Mouse (Mus musculus) common myeloid progenitor, adult 5-6 weeks (primary cell): Measurements from ENCODE around the gene Ell2. TPM values are rescaled to one million over a fixed set of nuclear protein-coding genes. Genes with fewer than 3 reads are reported as not detected.
"Not testable (repeated sequence)": the region's sequence is repeated elsewhere in the genome, so short reads cannot be mapped to it uniquely, and the experiment has no call there.

ENCODE experiments used
- ATAC-seq: replicated peaks from 2 replicates; pipeline ENCODE4 v1.8.0; 2016; ENCODE audit warnings: low read depth, mild to moderate bottlenecking, moderate TSS enrichment, inconsistent platforms; ENCODE audit not compliant: poor library complexity, severe bottlenecking
- total RNA-seq: library from RNA; stranded (forward); fragments of 200-1000, 187-1606 nt; gene quantifications from 2 replicates; pipeline ENCODE4 v1.2.3, GENCODE M21; 2017

The Ell2 gene
- 22.9 and 34.0 TPM in 2 replicates for total RNA-seq

- no peak for ATAC-seq
Observed at GRCm38 (mm10) chr13:75706457-75706856, at the start of gene Ell2. Gene Ell2, plus strand, starts transcription at chr13:75706757.

- ATAC-seq: no peak
Observed at GRCm38 (mm10) chr13:75685438-75685837, 21.1 kb upstream of the Ell2 start.

GRCm38 (mm10) chr13:75686995-75687394 lies 19.6 kb upstream of the Ell2 start:
- ATAC-seq: no peak

GRCm38 (mm10) chr13:75691625-75692024 lies 14.9 kb upstream of the Ell2 start:
- no peak for ATAC-seq

- ATAC-seq: no peak
Observed at GRCm38 (mm10) chr13:75693081-75693480, 13.5 kb upstream of the Ell2 start.

GRCm38 (mm10) chr13:75702814-75703213 lies 3.7 kb upstream of the Ell2 start:
- ATAC-seq: no peak

- ATAC-seq: peak; percentile 84
Observed at GRCm38 (mm10) chr13:75706882-75707816, 592 bp downstream of the Ell2 start.

GRCm38 (mm10) chr13:75707821-75708636 lies 1.5 kb downstream of the Ell2 start:
- ATAC-seq: peak; percentile 16

GRCm38 (mm10) chr13:75708637-75709002 lies 2.1 kb downstream of the Ell2 start:
- ATAC-seq: no peak

- peak; percentile 9; the same call in 1 of the 2 replicates for ATAC-seq
Observed at GRCm38 (mm10) chr13:75709026-75709778, 2.6 kb downstream of the Ell2 start.

GRCm38 (mm10) chr13:75710152-75710551 lies 3.6 kb downstream of the Ell2 start:
- ATAC-seq: no peak

- not testable (repeated sequence) for ATAC-seq
Observed at GRCm38 (mm10) chr13:75711517-75711916, 5.0 kb downstream of the Ell2 start.

GRCm38 (mm10) chr13:75712544-75712943 lies 6.0 kb downstream of the Ell2 start:
- ATAC-seq: not testable (repeated sequence)

- ATAC-seq: no peak
Observed at GRCm38 (mm10) chr13:75714407-75714806, 7.8 kb downstream of the Ell2 start.

- ATAC-seq: no peak
Observed at GRCm38 (mm10) chr13:75717638-75718302, 11.2 kb downstream of the Ell2 start.

GRCm38 (mm10) chr13:75718376-75718775 lies 11.8 kb downstream of the Ell2 start:
- no peak for ATAC-seq

- ATAC-seq: no peak
Observed at GRCm38 (mm10) chr13:75719645-75720044, 13.1 kb downstream of the Ell2 start.

GRCm38 (mm10) chr13:75726569-75727373 lies 20.2 kb downstream of the Ell2 start:
- no peak for ATAC-seq

- no peak for ATAC-seq
Observed at GRCm38 (mm10) chr13:75727932-75728331, 21.4 kb downstream of the Ell2 start.
